Mouse (Mus musculus) ovary, postnatal 36 days (tissue): ENCODE measurements at regions not wholly inside any gene's neighbourhood (a gene's known extent, or its start where the extent isn't known, plus 50 kb on each side); places are given as distances from the start of the nearest gene placed in this dataset.

Experiments
- DNase-seq: peaks from one replicate; pipeline ENCODE4 v3.0.0; 2022; ENCODE audit warnings: low spot score, mixed read lengths

GRCm38 (mm10) chr10:91883155-91883554 is 702.0 kb upstream of the Tmpo start:
- no peak for DNase-seq

GRCm38 (mm10) chr10:91882481-91882880 is 701.4 kb upstream of the Tmpo start:
- no peak for DNase-seq

GRCm38 (mm10) chr10:91881521-91882228 is 700.6 kb upstream of the Tmpo start:
- no peak for DNase-seq

- DNase-seq, result no peak
Measured at GRCm38 (mm10) chr10:91875450-91875849, 694.3 kb upstream of the Tmpo start.

GRCm38 (mm10) chr10:91871244-91871643 is 690.1 kb upstream of the Tmpo start:
- DNase-seq, result no peak

GRCm38 (mm10) chr10:91858711-91859595 is 677.8 kb upstream of the Tmpo start:
- DNase-seq, result no peak

DNA sequence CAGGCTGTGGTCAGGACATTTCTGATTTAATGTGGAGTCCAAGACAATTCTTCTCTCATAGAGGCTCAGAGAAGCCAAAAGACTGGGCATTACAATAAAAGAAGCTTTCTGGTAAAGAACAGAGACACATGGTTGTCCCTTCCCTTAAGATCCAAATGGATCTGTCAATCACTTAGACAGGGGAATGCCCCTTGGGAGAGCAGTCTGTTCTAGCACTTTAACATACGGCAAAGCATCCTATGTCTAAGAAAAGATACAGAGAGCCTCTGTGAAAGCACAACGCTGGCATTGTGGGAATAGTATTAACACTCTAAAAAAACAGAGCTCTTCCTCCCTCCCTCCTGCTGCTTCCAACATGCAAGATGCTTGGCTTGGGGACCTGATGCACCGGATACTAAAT is 646.0 kb upstream of the Tmpo start:
- no peak for DNase-seq

- DNase-seq, result no peak
Measured at GRCm38 (mm10) chr10:91823499-91823898, 642.4 kb upstream of the Tmpo start.

DNA sequence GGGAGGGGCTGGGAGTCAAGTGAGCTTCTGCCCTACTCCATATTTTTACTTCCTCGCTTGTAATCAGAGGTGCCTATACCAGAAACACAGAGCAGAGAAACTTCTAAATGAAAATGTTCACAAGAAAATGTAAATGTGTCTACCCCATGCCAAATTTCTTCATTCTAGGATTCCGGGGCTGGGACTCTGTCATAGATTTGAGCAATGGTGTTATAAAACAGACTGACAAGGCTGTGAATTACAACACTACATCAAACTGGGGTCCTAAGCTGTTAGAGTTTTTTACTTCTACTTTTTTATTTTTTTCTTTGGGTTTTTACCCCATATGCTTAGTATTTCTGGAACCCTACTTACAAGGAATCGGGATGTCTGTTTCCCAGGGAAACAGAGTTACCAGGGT is 623.8 kb upstream of the Tmpo start:
- DNase-seq, result no peak
